Mouse (Mus musculus): ENCODE measurements around the gene Rabggta. TPM values are rescaled to one million over a fixed set of nuclear protein-coding genes. Genes with fewer than 3 reads are reported as not detected.

Gene Rabggta
- polyA plus RNA-seq, 1 experiment: 64.9 TPM

- DNase-seq (ENCODE audit: low read depth): no peak
- TF ChIP-seq CTCF (IDR thresholded peaks at IDR 0.05; ENCODE audit: borderline replicate concordance, extremely low read depth, insufficient read depth, insufficient read length) (no peak), POLR2A (IDR thresholded peaks at IDR 0.05; ENCODE audit: borderline replicate concordance, extremely low read depth, insufficient read depth, insufficient read length, poor library complexity, severe bottlenecking) (no peak)
Observed at GRCm38 (mm10) chr14:55757566-55757965, 35.5 kb upstream of the Rabggta start.

- DNase-seq (ENCODE audit: low read depth): no peak
- TF ChIP-seq POLR2A (IDR thresholded peaks at IDR 0.05; ENCODE audit: borderline replicate concordance, extremely low read depth, insufficient read depth, insufficient read length, poor library complexity, severe bottlenecking) (no peak), CTCF (IDR thresholded peaks at IDR 0.05; ENCODE audit: borderline replicate concordance, extremely low read depth, insufficient read depth, insufficient read length) (no peak)
Observed at GRCm38 (mm10) chr14:55747051-55747847, 25.2 kb upstream of the Rabggta start.

- no peak for TF ChIP-seq POLR2A (IDR thresholded peaks at IDR 0.05; ENCODE audit: borderline replicate concordance, extremely low read depth, insufficient read depth, insufficient read length, poor library complexity, severe bottlenecking)
Observed at GRCm38 (mm10) chr14:55745861-55746237, 23.8 kb upstream of the Rabggta start.

GRCm38 (mm10) chr14:55745180-55745860 lies 23.3 kb upstream of the Rabggta start, which contains the start of the genes Dhrs1 and Nop9:
Gene Dhrs1, minus strand, starts transcription at chr14:55745690.
Gene Nop9, plus strand, starts transcription at chr14:55745693.
- peak; percentile 93 for DNase-seq (ENCODE audit: low read depth)
- 0 out of 2 replicates have a peak, but pooled peaks have one; percentile 49 for TF ChIP-seq POLR2A (IDR thresholded peaks at IDR 0.05; ENCODE audit: borderline replicate concordance, extremely low read depth, insufficient read depth, insufficient read length, poor library complexity, severe bottlenecking)
- TF ChIP-seq CTCF (IDR thresholded peaks at IDR 0.05; ENCODE audit: borderline replicate concordance, extremely low read depth, insufficient read depth, insufficient read length): no peak

More at GRCm38 (mm10) chr14:55745861-55746237, 23.8 kb upstream of the Rabggta start:
- DNase-seq (ENCODE audit: low read depth): no peak

GRCm38 (mm10) chr14:55743711-55744110 lies 21.6 kb upstream of the Rabggta start:
- peak; percentile 83 for DNase-seq (ENCODE audit: low read depth)
- TF ChIP-seq CTCF (IDR thresholded peaks at IDR 0.05; ENCODE audit: borderline replicate concordance, extremely low read depth, insufficient read depth, insufficient read length) (peak; percentile 98), POLR2A (IDR thresholded peaks at IDR 0.05; ENCODE audit: borderline replicate concordance, extremely low read depth, insufficient read depth, insufficient read length, poor library complexity, severe bottlenecking) (no peak)

- no peak for TF ChIP-seq CTCF (IDR thresholded peaks at IDR 0.05; ENCODE audit: borderline replicate concordance, extremely low read depth, insufficient read depth, insufficient read length)
- DNase-seq (ENCODE audit: low read depth): no peak
Observed at GRCm38 (mm10) chr14:55737086-55737687, 15.1 kb upstream of the Rabggta start.

GRCm38 (mm10) chr14:55735758-55736157 lies 13.7 kb upstream of the Rabggta start:
- DNase-seq (ENCODE audit: low read depth): no peak
- TF ChIP-seq POLR2A (IDR thresholded peaks at IDR 0.05; ENCODE audit: borderline replicate concordance, extremely low read depth, insufficient read depth, insufficient read length, poor library complexity, severe bottlenecking) (no peak), CTCF (IDR thresholded peaks at IDR 0.05; ENCODE audit: borderline replicate concordance, extremely low read depth, insufficient read depth, insufficient read length) (no peak)

GRCm38 (mm10) chr14:55735334-55735733 lies 13.3 kb upstream of the Rabggta start:
- no peak for DNase-seq (ENCODE audit: low read depth)
- no peak for TF ChIP-seq CTCF (IDR thresholded peaks at IDR 0.05; ENCODE audit: borderline replicate concordance, extremely low read depth, insufficient read depth, insufficient read length)
- TF ChIP-seq POLR2A (IDR thresholded peaks at IDR 0.05; ENCODE audit: borderline replicate concordance, extremely low read depth, insufficient read depth, insufficient read length, poor library complexity, severe bottlenecking): no peak

GRCm38 (mm10) chr14:55734869-55735268 lies 12.8 kb upstream of the Rabggta start:
- TF ChIP-seq CTCF (IDR thresholded peaks at IDR 0.05; ENCODE audit: borderline replicate concordance, extremely low read depth, insufficient read depth, insufficient read length) (no peak), POLR2A (IDR thresholded peaks at IDR 0.05; ENCODE audit: borderline replicate concordance, extremely low read depth, insufficient read depth, insufficient read length, poor library complexity, severe bottlenecking) (no peak)
- DNase-seq (ENCODE audit: low read depth): no peak

GRCm38 (mm10) chr14:55733889-55734288 lies 11.8 kb upstream of the Rabggta start:
- DNase-seq (ENCODE audit: low read depth): no peak
- no peak for TF ChIP-seq CTCF (IDR thresholded peaks at IDR 0.05; ENCODE audit: borderline replicate concordance, extremely low read depth, insufficient read depth, insufficient read length)
- no peak for TF ChIP-seq POLR2A (IDR thresholded peaks at IDR 0.05; ENCODE audit: borderline replicate concordance, extremely low read depth, insufficient read depth, insufficient read length, poor library complexity, severe bottlenecking)

- DNase-seq (ENCODE audit: low read depth): peak; percentile 73
- TF ChIP-seq CTCF (IDR thresholded peaks at IDR 0.05; ENCODE audit: borderline replicate concordance, extremely low read depth, insufficient read depth, insufficient read length): no peak
- no peak for TF ChIP-seq POLR2A (IDR thresholded peaks at IDR 0.05; ENCODE audit: borderline replicate concordance, extremely low read depth, insufficient read depth, insufficient read length, poor library complexity, severe bottlenecking)
Observed at GRCm38 (mm10) chr14:55730531-55731032, 8.5 kb upstream of the Rabggta start.
